Mouse (Mus musculus): ENCODE measurements around the gene Cebpg. TPM values are rescaled to one million over a fixed set of nuclear protein-coding genes. Genes with fewer than 3 reads are reported as not detected.

Gene Cebpg
- 4.3 and 8.0 TPM in 2 replicates for polyA plus RNA-seq (2012; rRNA removed)

GRCm38 (mm10) chr7:35056436-35056864, at the start of gene Cebpg:
Gene Cebpg, minus strand, starts transcription at chr7:35056573.
- Histone ChIP-seq H3K27me3 (ENCODE audit: control insufficient read depth, insufficient read depth, low read length) (no peaks in the 10 kb centered on the region), H3K4me1 (ENCODE audit: control insufficient read depth, insufficient read depth, insufficient read length, low read length) (peaks cover 3% of the 10 kb centered on the region; the same call in 1 of the 2 replicates), H3K4me3 (ENCODE audit: low read depth, low read length) (peak within 1 kb of the TSS; percentile 94), H3K27ac (ENCODE audit: insufficient read depth, low read depth, low read length) (peak within 1 kb of the TSS; percentile 86), H3K36me3 (ENCODE audit: control insufficient read depth, insufficient read depth, low read length) (no peaks in the 10 kb centered on the region)
- WGBS = under 1% methylated on average over 48 of the region's 53 CpGs
- no peak for TF ChIP-seq CTCF (IDR thresholded peaks at IDR 0.05; ENCODE audit: extremely low read depth, insufficient read length, insufficient replicate concordance, low read depth, low read length)
- peak; percentile 59 for TF ChIP-seq POLR2A (IDR thresholded peaks at IDR 0.05; ENCODE audit: low read depth, low read length)

DNA sequence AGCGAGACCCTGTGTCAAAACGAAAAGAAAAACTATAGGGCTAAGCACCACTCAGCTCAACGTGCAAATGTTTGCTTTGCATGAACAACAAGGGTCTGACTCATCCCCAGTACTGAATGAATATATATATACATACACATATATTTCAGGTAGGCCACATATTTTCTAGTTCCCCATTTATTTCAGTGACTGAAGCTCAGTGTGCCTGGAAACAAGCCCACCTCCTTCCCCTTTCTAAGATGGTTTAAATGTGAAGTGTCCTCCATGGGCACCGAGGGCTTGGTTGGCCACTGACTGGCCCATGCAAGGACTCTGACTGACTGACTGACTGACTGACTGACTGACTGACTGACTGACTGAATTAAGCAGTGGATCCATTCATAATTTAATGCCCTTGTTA, 43.2 kb upstream of the Cebpg start:
- TF ChIP-seq POLR2A (IDR thresholded peaks at IDR 0.05; ENCODE audit: low read depth, low read length) (no peak), CTCF (IDR thresholded peaks at IDR 0.05; ENCODE audit: extremely low read depth, insufficient read length, insufficient replicate concordance, low read depth, low read length) (no peak)
- no peak overlapping the region for H3K27ac ChIP-seq (ENCODE audit: insufficient read depth, low read depth, low read length)
- no peaks in the 10 kb centered on the region for H3K27me3 ChIP-seq (ENCODE audit: control insufficient read depth, insufficient read depth, low read length)
- WGBS = 70% methylated on average over 4 of the region's 4 CpGs
- H3K4me3 ChIP-seq (ENCODE audit: low read depth, low read length) = no peak overlapping the region
- peaks cover 2% of the 10 kb centered on the region; the same call in 1 of the 2 replicates for H3K4me1 ChIP-seq (ENCODE audit: control insufficient read depth, insufficient read depth, insufficient read length, low read length)
- H3K36me3 ChIP-seq (ENCODE audit: control insufficient read depth, insufficient read depth, low read length) = no peaks in the 10 kb centered on the region

DNA sequence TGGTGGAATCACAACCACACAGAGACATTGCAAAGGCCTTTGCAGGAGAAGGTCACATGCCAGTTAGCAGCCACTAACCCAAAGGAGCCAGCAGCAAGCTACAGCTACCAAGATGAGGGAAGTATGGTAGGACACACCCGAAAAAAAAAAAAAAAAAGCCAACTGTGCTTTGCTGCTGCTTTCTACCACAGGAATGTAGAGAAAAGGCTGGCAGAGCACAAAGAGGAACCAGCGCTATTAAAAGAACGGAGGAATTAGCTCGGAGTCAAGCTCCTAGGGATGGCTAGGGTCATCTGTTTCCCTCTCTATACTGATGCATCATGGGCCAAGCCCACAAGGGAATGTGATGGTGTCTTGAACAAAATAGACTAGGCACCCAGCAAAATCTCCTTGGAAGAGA, 42.4 kb upstream of the Cebpg start:
- no peak overlapping the region for H3K4me3 ChIP-seq (ENCODE audit: low read depth, low read length)
- H3K27me3 ChIP-seq (ENCODE audit: control insufficient read depth, insufficient read depth, low read length) = no peaks in the 10 kb centered on the region
- WGBS = 71% methylated on average over 4 of the region's 4 CpGs
- no peak for TF ChIP-seq POLR2A (IDR thresholded peaks at IDR 0.05; ENCODE audit: low read depth, low read length)
- no peak for TF ChIP-seq CTCF (IDR thresholded peaks at IDR 0.05; ENCODE audit: extremely low read depth, insufficient read length, insufficient replicate concordance, low read depth, low read length)
- H3K36me3 ChIP-seq (ENCODE audit: control insufficient read depth, insufficient read depth, low read length) = no peaks in the 10 kb centered on the region
- H3K27ac ChIP-seq (ENCODE audit: insufficient read depth, low read depth, low read length) = no peak overlapping the region
- H3K4me1 ChIP-seq (ENCODE audit: control insufficient read depth, insufficient read depth, insufficient read length, low read length) = peaks cover 2% of the 10 kb centered on the region; the same call in 1 of the 2 replicates

- Histone ChIP-seq H3K27ac (ENCODE audit: insufficient read depth, low read depth, low read length) (no peak overlapping the region), H3K4me1 (ENCODE audit: control insufficient read depth, insufficient read depth, insufficient read length, low read length) (peaks cover 2% of the 10 kb centered on the region; the same call in 1 of the 2 replicates), H3K4me3 (ENCODE audit: low read depth, low read length) (no peak overlapping the region), H3K27me3 (ENCODE audit: control insufficient read depth, insufficient read depth, low read length) (no peaks in the 10 kb centered on the region), H3K36me3 (ENCODE audit: control insufficient read depth, insufficient read depth, low read length) (no peaks in the 10 kb centered on the region)
- WGBS = 26% methylated on average over 9 of the region's 9 CpGs
- TF ChIP-seq POLR2A (IDR thresholded peaks at IDR 0.05; ENCODE audit: low read depth, low read length) (no peak), CTCF (IDR thresholded peaks at IDR 0.05; ENCODE audit: extremely low read depth, insufficient read length, insufficient replicate concordance, low read depth, low read length) (no peak)
Observed at GRCm38 (mm10) chr7:35094975-35095678, 38.8 kb upstream of the Cebpg start.

DNA sequence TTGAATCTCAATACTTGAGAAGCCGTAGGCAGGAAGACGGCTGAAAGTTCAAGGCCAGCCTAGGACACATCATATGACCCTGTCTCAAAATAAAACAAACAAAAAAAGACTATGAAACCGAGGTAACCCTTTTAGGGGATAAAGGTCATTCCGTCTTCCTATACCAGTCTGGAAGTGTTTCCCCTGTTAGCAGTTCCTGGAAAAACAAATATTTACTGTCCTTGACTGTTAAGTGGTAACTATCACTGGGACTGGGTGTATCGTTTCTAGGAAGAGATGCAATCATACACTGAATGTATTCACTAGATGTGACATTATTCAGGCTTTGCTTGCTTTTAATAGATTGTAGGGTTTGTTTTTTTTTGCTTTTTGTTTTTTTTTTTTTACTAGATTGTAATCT, 34.2 kb upstream of the Cebpg start:
- no peaks in the 10 kb centered on the region for H3K36me3 ChIP-seq (ENCODE audit: control insufficient read depth, insufficient read depth, low read length)
- H3K27me3 ChIP-seq (ENCODE audit: control insufficient read depth, insufficient read depth, low read length) = no peaks in the 10 kb centered on the region
- whole genome bisulfite sequencing = 44% methylated on average over 5 of the region's 5 CpGs
- H3K4me3 ChIP-seq (ENCODE audit: low read depth, low read length) = no peak overlapping the region
- TF ChIP-seq POLR2A (IDR thresholded peaks at IDR 0.05; ENCODE audit: low read depth, low read length) (no peak), CTCF (IDR thresholded peaks at IDR 0.05; ENCODE audit: extremely low read depth, insufficient read length, insufficient replicate concordance, low read depth, low read length) (no peak)
- H3K27ac ChIP-seq (ENCODE audit: insufficient read depth, low read depth, low read length) = no peak overlapping the region
- peaks cover 6% of the 10 kb centered on the region; the same call in 1 of the 2 replicates for H3K4me1 ChIP-seq (ENCODE audit: control insufficient read depth, insufficient read depth, insufficient read length, low read length)

- peaks cover 10% of the 10 kb centered on the region; the same call in 1 of the 2 replicates for H3K4me1 ChIP-seq (ENCODE audit: control insufficient read depth, insufficient read depth, insufficient read length, low read length)
- H3K36me3 ChIP-seq (ENCODE audit: control insufficient read depth, insufficient read depth, low read length) = no peaks in the 10 kb centered on the region
- peak overlapping the region; percentile 39 for H3K4me3 ChIP-seq (ENCODE audit: low read depth, low read length)
- TF ChIP-seq CTCF (IDR thresholded peaks at IDR 0.05; ENCODE audit: extremely low read depth, insufficient read length, insufficient replicate concordance, low read depth, low read length) (peak; percentile 22; the same call in 1 of the 2 replicates), POLR2A (IDR thresholded peaks at IDR 0.05; ENCODE audit: low read depth, low read length) (no peak)
- no peaks in the 10 kb centered on the region for H3K27me3 ChIP-seq (ENCODE audit: control insufficient read depth, insufficient read depth, low read length)
- 1% methylated on average over 21 of the region's 21 CpGs for WGBS
- no peak overlapping the region for H3K27ac ChIP-seq (ENCODE audit: insufficient read depth, low read depth, low read length)
Observed at GRCm38 (mm10) chr7:35086271-35086861, 30.0 kb upstream of the Cebpg start.

All from small intestine, adult 2 months (tissue).